Mouse (Mus musculus) forebrain, embryonic 11.5 days (tissue): ENCODE measurements around the gene Alkbh4. TPM values are rescaled to one million over a fixed set of nuclear protein-coding genes. Genes with fewer than 3 reads are reported as not detected.

Experiments used
- ATAC-seq: fragments of 200-750 bp; cut with Nextera tagmentation; replicated peaks from 2 replicates; pipeline ENCODE4 v1.8.0; 2017; ENCODE audit warnings: moderate TSS enrichment; ENCODE audit not compliant: low FRiP score
- DNase-seq: peaks from one replicate; pipeline ENCODE4 v3.0.0-alpha.2; 2017; ENCODE audit warnings: low spot score
- H3K27ac ChIP-seq: fragments of 300-500 bp; sonication (generic); 2 replicates; pipeline ENCODE4 v1.5.1; 2014; ENCODE audit warnings: low read depth, low read length
- H3K27me3 ChIP-seq: fragments of 300-500 bp; sonication (generic); 2 replicates; pipeline ENCODE4 v1.6.1; 2014; ENCODE audit warnings: mild to moderate bottlenecking, low read length, mixed read lengths; ENCODE audit not compliant: control insufficient read depth, insufficient read depth
- H3K36me3 ChIP-seq: fragments of 300-500 bp; sonication (generic); 2 replicates; pipeline ENCODE4 v1.6.1; 2014; ENCODE audit warnings: mild to moderate bottlenecking, low read length, moderate library complexity, mixed read lengths; ENCODE audit not compliant: control insufficient read depth, insufficient read depth
- H3K4me1 ChIP-seq: fragments of 300-500 bp; sonication (generic); replicated peaks from 2 replicates; pipeline ENCODE4 v1.6.1; 2014; ENCODE audit warnings: low read length, mixed read lengths; ENCODE audit not compliant: control insufficient read depth, insufficient read depth
- H3K4me2 ChIP-seq: fragments of 300-500 bp; sonication (generic); 2 replicates; pipeline ENCODE4 v1.6.1; 2014; ENCODE audit warnings: low read depth, mild to moderate bottlenecking, low read length, moderate library complexity, mixed read lengths; ENCODE audit not compliant: severe bottlenecking
- H3K4me3 ChIP-seq: fragments of 300-500 bp; sonication (generic); 2 replicates; pipeline ENCODE4 v1.5.1; 2014; ENCODE audit warnings: low read depth, low read length
- H3K9ac ChIP-seq: fragments of 300-500 bp; sonication (generic); 2 replicates; pipeline ENCODE4 v1.6.1; 2014; ENCODE audit warnings: low read length
- H3K9me3 ChIP-seq: fragments of 300-500 bp; sonication (generic); 2 replicates; pipeline ENCODE4 v1.6.1; 2016; ENCODE audit warnings: low read length, mixed read lengths; ENCODE audit not compliant: control insufficient read depth
- WGBS: fragments of 180-500 bp; shearing (Covaris S2); extraction: QIAGEN DNeasy Blood & Tissue Kit; methylation state at CpG from one replicate; pipeline ENCODE4 v1.1.7; 2014; 5-methylcytosine and 5-hydroxymethylcytosine counted together
- microRNA-seq: library from miRNA; unstranded; fragments of <30 nt; microRNA quantifications from one replicate; pipeline ENCODE4, GENCODE M21; 2016; ENCODE audit not compliant: insufficient number of aligned reads
- polyA plus RNA-seq: library from polyadenylated mRNA; unstranded; fragments of >200 nt; fragmentation: Nextera tagmentation; extraction: Ambion mirVana; gene quantifications from 2 replicates; pipeline ENCODE4 v1.2.1, GENCODE M21; 2014

Alkbh4 gene
- polyA plus RNA-seq, 1 experiment from 2014 or later, result 23.2 TPM

DNA sequence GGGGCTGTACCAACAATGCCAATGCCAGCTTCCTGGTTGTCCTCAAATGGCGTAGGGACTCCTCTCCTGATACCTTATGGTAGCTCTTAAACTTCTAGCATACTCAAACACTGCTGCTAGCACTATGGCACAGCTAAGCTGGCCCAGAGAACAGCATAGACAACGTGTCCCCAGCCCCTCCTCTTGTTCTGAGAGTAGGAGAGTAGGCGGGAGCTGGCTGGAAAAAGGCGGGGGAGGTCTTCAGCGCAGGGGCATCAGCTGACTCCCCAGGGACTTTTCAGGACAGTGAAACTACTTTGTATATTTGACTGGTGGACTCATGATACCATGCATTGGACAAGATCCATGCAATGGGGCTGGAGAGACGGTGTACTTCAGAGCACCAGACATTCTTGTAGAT, 46.1 kb downstream of the Alkbh4 start:
- Histone ChIP-seq H3K4me1 (no peaks in the 10 kb centered on the region), H3K4me2 (no peak overlapping the region), H3K9me3 (no peaks in the 10 kb centered on the region), H3K27me3 (no peaks in the 10 kb centered on the region), H3K36me3 (no peaks in the 10 kb centered on the region; the same call in 1 of the 2 replicates), H3K9ac (no peak overlapping the region), H3K27ac (no peak overlapping the region), H3K4me3 (no peak overlapping the region)
- DNase-seq (no peak), ATAC-seq (no peak)
- 87% methylated on average over 6 of the region's 6 CpGs for WGBS

DNA sequence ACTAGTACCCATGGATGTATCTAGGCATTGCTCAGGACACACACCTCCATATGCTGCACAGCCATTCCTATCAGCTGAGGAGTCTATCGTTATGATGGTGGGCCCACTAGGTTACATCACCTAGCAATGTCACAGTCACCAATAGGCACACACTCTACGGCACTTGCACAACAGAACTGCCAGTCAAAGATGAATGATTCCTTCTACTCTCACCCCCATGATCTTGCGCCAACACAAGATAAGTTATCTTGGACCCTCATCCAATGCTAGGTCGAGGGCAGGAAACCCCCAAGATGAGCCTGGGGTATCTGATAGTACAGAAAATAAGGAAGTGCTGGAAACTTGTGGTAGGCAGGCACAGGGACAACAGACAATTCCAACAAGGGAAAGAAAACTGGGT, 46.9 kb downstream of the Alkbh4 start:
- no peak overlapping the region for H3K4me2 ChIP-seq
- no peak for DNase-seq
- 95% methylated on average over 4 of the region's 4 CpGs for WGBS
- H3K36me3 ChIP-seq, result no peaks in the 10 kb centered on the region; the same call in 1 of the 2 replicates
- H3K4me1 ChIP-seq, result no peaks in the 10 kb centered on the region
- H3K27ac ChIP-seq, result no peak overlapping the region
- H3K4me3 ChIP-seq, result no peak overlapping the region
- no peaks in the 10 kb centered on the region for H3K9me3 ChIP-seq
- no peak for ATAC-seq
- H3K27me3 ChIP-seq, result no peaks in the 10 kb centered on the region
- no peak overlapping the region for H3K9ac ChIP-seq

- ATAC-seq (no peak), DNase-seq (no peak)
- no peaks in the 10 kb centered on the region for H3K4me1 ChIP-seq
- no peaks in the 10 kb centered on the region for H3K27me3 ChIP-seq
- H3K9me3 ChIP-seq, result no peaks in the 10 kb centered on the region
- WGBS, result 92% methylated on average over 7 of the region's 7 CpGs
- H3K36me3 ChIP-seq, result no peaks in the 10 kb centered on the region; the same call in 1 of the 2 replicates
- no peak overlapping the region for H3K9ac ChIP-seq
- no peak overlapping the region for H3K27ac ChIP-seq
- no peak overlapping the region for H3K4me2 ChIP-seq
- H3K4me3 ChIP-seq, result no peak overlapping the region
These were observed 47.8 kb downstream of the Alkbh4 start for GRCm38 (mm10) chr5:136183766-136184165.

DNA sequence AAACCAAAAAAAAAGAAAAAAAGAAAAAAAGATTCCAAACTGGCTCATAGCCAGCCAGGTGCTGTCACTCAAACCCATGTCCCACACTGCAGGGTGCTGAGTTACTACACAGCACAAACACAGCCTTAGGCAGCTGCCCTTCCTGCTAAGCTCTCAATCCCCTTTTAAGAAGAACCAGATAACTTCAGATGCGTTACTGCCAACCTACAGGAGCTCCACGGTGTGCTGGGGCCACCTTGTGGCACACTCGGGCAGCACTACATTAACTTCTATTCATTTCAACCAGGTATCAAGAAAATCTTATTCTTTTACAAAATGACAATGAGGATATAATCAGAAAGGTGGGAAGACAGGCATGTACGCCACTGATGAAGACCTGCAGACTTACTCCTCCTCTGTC, 50.8 kb downstream of the Alkbh4 start:
- Histone ChIP-seq H3K4me3 (no peak overlapping the region), H3K9ac (no peak overlapping the region), H3K9me3 (no peaks in the 10 kb centered on the region), H3K4me1 (no peaks in the 10 kb centered on the region), H3K36me3 (peaks cover 3% of the 10 kb centered on the region; the same call in 1 of the 2 replicates), H3K27me3 (no peaks in the 10 kb centered on the region), H3K4me2 (no peak overlapping the region), H3K27ac (no peak overlapping the region)
- DNase-seq (no peak), ATAC-seq (no peak)
- WGBS, result 49% methylated on average over 4 of the region's 4 CpGs

Small RNA genes within 50 kb of the gene (microRNA-seq; reads per million reads assigned to microRNA genes)
- not detected for gene Mir7035

Other genes with a start within 250 kb of the Alkbh4 start
- 11.4 and 11.8 TPM in 2 replicates for gene Hspb1, start 248.2 kb upstream of the Alkbh4 start, polyA plus RNA-seq
- gene Ywhag, start 201.5 kb upstream of the Alkbh4 start, polyA plus RNA-seq, result 147 and 161 TPM in 2 replicates
- gene Ssc4d, start 161.6 kb upstream of the Alkbh4 start, polyA plus RNA-seq, result 1.2 and 1.5 TPM in 2 replicates
- not detected in 2 replicates for gene Zp3, start 156.0 kb upstream of the Alkbh4 start, polyA plus RNA-seq
- gene Dtx2, start 141.3 kb upstream of the Alkbh4 start, polyA plus RNA-seq, result 35.4 and 37.0 TPM in 2 replicates
- not detected in 2 replicates for gene Upk3b, start 97.7 kb upstream of the Alkbh4 start, polyA plus RNA-seq
- gene Upk3bl, start 81.7 kb upstream of the Alkbh4 start, polyA plus RNA-seq, result 0.77 and 0.80 TPM in 2 replicates
- 4.3 and 7.2 TPM in 2 replicates for gene Rasa4, start 52.2 kb upstream of the Alkbh4 start, polyA plus RNA-seq
- 253 and 261 TPM in 2 replicates for gene Polr2j, start 19.5 kb upstream of the Alkbh4 start, polyA plus RNA-seq
- gene Lrwd1, start 72 bp upstream of the Alkbh4 start, polyA plus RNA-seq, result 48.1 and 53.3 TPM in 2 replicates
- gene Orai2, start 34.6 kb downstream of the Alkbh4 start, polyA plus RNA-seq, result 8.4 and 9.3 TPM in 2 replicates
- 66.8 and 81.3 TPM in 2 replicates for gene Prkrip1, start 62.8 kb downstream of the Alkbh4 start, polyA plus RNA-seq
- gene Sh2b2, start 110.4 kb downstream of the Alkbh4 start, polyA plus RNA-seq, result 17.1 TPM in 2 replicates